Mouse (Mus musculus): ENCODE measurements at regions not wholly inside any gene's neighbourhood (a gene's known extent, or its start where the extent isn't known, plus 50 kb on each side); places are given as distances from the start of the nearest gene placed in this dataset.

DNA sequence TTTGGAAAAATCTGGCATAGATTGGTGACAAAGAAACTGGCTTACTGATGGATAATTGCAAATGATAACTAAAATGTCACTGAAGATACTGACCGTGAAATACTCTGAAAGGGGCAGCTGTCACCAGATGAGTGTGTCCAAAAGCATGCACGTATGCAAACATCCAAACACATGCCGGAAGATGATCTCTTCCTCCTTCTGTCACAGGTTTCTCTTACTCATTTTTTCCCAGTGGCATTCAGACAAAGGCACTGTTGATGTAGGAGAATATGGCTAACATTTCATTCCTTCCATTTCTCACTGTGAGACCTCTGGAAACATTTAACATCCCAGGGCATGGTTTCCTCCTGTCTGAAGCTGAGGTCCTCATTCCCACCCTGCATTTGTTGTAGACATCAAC lies 190.4 kb upstream of the Cpeb2 start:
- Histone ChIP-seq H3K36me3 (ENCODE audit: insufficient read depth, low read length) (no peaks in the 10 kb centered on the region), H3K4me1 (ENCODE audit: insufficient read depth, low read length) (no peaks in the 10 kb centered on the region), H3K9ac (replicated peaks; ENCODE audit: low read length) (no peak overlapping the region), H3K27ac (ENCODE audit: low read length) (no peak overlapping the region), H3K4me2 (replicated peaks; ENCODE audit: low read depth, low read length) (no peak overlapping the region), H3K4me3 (ENCODE audit: low read length) (no peak overlapping the region), H3K9me3 (ENCODE audit: low read length) (no peaks in the 10 kb centered on the region), H3K27me3 (ENCODE audit: insufficient read depth, low read length) (no peaks in the 10 kb centered on the region)
- WGBS: 85% methylated on average over 3 of the region's 3 CpGs
- ATAC-seq (ENCODE audit: low FRiP score, low TSS enrichment): no peak

DNA sequence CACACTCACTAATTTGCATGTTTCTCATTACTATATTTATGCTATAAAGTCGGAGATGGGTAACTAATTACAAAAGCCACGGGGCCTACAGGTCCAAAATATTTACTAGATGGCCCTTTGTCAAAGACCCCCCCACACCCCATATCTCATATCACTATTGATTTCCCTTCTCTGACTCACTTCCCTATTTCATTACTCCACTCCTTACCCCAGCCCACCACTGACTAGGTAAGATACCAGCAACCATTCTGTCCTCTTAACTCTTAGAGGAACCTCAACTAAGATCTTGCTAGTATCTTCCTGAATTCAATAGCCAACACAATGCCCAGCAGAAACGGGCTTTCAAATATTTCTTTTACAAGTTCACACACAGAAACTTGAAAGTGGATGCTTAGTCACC lies 187.1 kb upstream of the Cpeb2 start:
- no peak for ATAC-seq (ENCODE audit: low FRiP score, low TSS enrichment)
- WGBS: 86% methylated on average over 3 of the region's 3 CpGs
- Histone ChIP-seq H3K27me3 (ENCODE audit: insufficient read depth, low read length) (no peaks in the 10 kb centered on the region), H3K4me1 (ENCODE audit: insufficient read depth, low read length) (no peaks in the 10 kb centered on the region), H3K9me3 (ENCODE audit: low read length) (no peaks in the 10 kb centered on the region), H3K4me3 (ENCODE audit: low read length) (no peak overlapping the region), H3K36me3 (ENCODE audit: insufficient read depth, low read length) (no peaks in the 10 kb centered on the region), H3K4me2 (replicated peaks; ENCODE audit: low read depth, low read length) (no peak overlapping the region), H3K27ac (ENCODE audit: low read length) (no peak overlapping the region), H3K9ac (replicated peaks; ENCODE audit: low read length) (no peak overlapping the region)

DNA sequence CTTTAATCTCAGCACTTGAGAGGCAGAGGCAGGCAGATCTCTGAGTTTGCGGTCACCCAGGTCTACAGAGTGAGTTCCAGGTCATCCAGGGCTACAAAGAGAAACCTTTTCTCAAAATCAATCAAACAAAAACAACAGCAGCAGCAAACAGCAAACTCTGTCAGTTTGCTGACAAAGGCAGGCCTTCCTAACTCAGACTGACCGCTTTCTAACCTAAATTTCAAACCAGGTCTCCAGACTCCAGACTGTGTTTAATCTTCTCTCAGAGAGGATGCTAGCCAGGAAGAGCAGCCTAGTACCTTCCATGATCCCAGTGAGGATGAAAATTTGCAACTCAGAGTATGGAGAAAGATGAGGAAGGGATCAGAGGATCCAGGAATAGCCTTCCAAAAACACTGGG lies 185.7 kb upstream of the Cpeb2 start:
- no peak overlapping the region for H3K27ac ChIP-seq (ENCODE audit: low read length)
- no peaks in the 10 kb centered on the region for H3K4me1 ChIP-seq (ENCODE audit: insufficient read depth, low read length)
- no peaks in the 10 kb centered on the region for H3K36me3 ChIP-seq (ENCODE audit: insufficient read depth, low read length)
- H3K4me3 ChIP-seq (ENCODE audit: low read length): no peak overlapping the region
- H3K9ac ChIP-seq (replicated peaks; ENCODE audit: low read length): no peak overlapping the region
- ATAC-seq (ENCODE audit: low FRiP score, low TSS enrichment): no peak
- no peak overlapping the region for H3K4me2 ChIP-seq (replicated peaks; ENCODE audit: low read depth, low read length)
- H3K9me3 ChIP-seq (ENCODE audit: low read length): no peaks in the 10 kb centered on the region
- H3K27me3 ChIP-seq (ENCODE audit: insufficient read depth, low read length): no peaks in the 10 kb centered on the region
- 89% methylated on average over 2 of the region's 2 CpGs for WGBS

DNA sequence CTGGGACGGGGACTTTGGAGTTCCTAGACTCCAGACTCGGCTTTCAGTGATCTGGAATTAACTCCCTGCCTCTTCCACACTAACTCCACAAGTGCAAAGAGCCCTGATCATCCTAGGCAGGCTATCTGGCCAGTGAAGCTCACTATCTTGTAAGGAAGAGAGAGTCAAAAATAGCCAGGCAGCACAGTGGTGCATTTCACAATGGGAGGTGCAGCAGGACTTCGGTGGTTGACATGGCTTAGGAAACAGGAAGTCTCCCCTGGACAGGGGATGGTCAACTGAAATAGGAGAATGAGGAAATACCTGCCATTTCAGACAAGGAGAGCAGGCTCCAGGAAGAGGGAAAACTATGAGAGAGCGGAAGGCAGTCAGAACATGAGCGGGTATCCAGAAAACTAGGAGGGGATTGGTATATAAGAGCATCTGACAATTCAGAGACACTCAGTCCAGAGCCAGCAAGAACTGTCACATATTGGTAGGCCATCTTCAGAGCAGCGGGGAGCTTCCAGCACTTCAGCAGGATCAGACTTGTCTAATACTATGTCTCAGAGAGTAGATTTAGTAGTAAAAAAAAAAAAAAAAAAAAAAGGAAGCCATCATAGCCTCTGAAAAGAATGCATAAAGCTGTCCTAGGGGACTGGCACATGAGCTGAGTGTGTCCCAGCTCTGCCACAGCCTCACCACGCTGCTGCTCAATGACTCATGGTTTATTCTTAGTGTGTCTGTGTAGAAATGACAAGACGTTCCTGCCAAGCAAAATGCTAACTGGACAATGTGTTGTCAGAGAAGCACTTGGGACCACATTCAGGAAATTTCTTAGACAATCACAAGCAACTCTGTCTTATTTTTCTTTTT lies 184.5 kb upstream of the Cpeb2 start:
- no peak overlapping the region for H3K9ac ChIP-seq (replicated peaks; ENCODE audit: low read length)
- H3K4me1 ChIP-seq (ENCODE audit: insufficient read depth, low read length): no peaks in the 10 kb centered on the region
- no peak overlapping the region for H3K4me3 ChIP-seq (ENCODE audit: low read length)
- H3K36me3 ChIP-seq (ENCODE audit: insufficient read depth, low read length): no peaks in the 10 kb centered on the region
- H3K27me3 ChIP-seq (ENCODE audit: insufficient read depth, low read length): no peaks in the 10 kb centered on the region
- no peak for ATAC-seq (ENCODE audit: low FRiP score, low TSS enrichment)
- WGBS: 73% methylated on average over 8 of the region's 8 CpGs
- H3K27ac ChIP-seq (ENCODE audit: low read length): no peak overlapping the region
- no peak overlapping the region for H3K4me2 ChIP-seq (replicated peaks; ENCODE audit: low read depth, low read length)
- no peaks in the 10 kb centered on the region for H3K9me3 ChIP-seq (ENCODE audit: low read length)

- Histone ChIP-seq H3K27me3 (ENCODE audit: insufficient read depth, low read length) (no peaks in the 10 kb centered on the region), H3K4me3 (ENCODE audit: low read length) (no peak overlapping the region), H3K9me3 (ENCODE audit: low read length) (no peaks in the 10 kb centered on the region), H3K9ac (replicated peaks; ENCODE audit: low read length) (no peak overlapping the region), H3K27ac (ENCODE audit: low read length) (no peak overlapping the region), H3K4me2 (replicated peaks; ENCODE audit: low read depth, low read length) (no peak overlapping the region), H3K4me1 (ENCODE audit: insufficient read depth, low read length) (no peaks in the 10 kb centered on the region), H3K36me3 (ENCODE audit: insufficient read depth, low read length) (no peaks in the 10 kb centered on the region)
- WGBS: 41% methylated on average over 4 of the region's 4 CpGs
- ATAC-seq (ENCODE audit: low FRiP score, low TSS enrichment): no peak
Observed at GRCm38 (mm10) chr5:43049381-43050301, 183.3 kb upstream of the Cpeb2 start.

- 90% methylated on average over 7 of the region's 7 CpGs for WGBS
Observed at GRCm38 (mm10) chr5:43050961-43051517, 181.9 kb upstream of the Cpeb2 start.

DNA sequence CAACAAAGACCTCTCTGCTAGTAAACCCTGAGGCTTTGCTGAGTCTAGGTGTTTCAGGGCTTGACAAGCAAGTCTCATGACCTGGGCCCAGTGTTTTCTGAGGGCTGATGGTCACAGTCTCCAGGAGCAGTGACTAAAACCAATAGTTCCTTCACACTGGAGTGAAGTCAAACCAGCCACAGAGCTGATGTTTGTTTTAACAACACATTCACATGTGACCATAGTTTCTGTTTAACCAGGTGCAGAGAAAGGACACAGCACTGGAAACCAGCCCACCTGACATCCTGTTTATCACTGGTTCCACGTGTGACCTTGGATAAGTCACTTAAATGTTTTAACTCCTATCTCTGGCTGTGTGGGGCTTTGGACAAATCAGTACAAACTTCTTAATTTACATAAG lies 180.3 kb upstream of the Cpeb2 start:
- Histone ChIP-seq H3K36me3 (ENCODE audit: insufficient read depth, low read length) (no peaks in the 10 kb centered on the region), H3K27ac (ENCODE audit: low read length) (no peak overlapping the region), H3K4me2 (replicated peaks; ENCODE audit: low read depth, low read length) (no peak overlapping the region), H3K27me3 (ENCODE audit: insufficient read depth, low read length) (no peaks in the 10 kb centered on the region), H3K9ac (replicated peaks; ENCODE audit: low read length) (no peak overlapping the region), H3K4me1 (ENCODE audit: insufficient read depth, low read length) (no peaks in the 10 kb centered on the region), H3K4me3 (ENCODE audit: low read length) (no peak overlapping the region), H3K9me3 (ENCODE audit: low read length) (no peaks in the 10 kb centered on the region)
- no peak for ATAC-seq (ENCODE audit: low FRiP score, low TSS enrichment)
- WGBS: 54% methylated on average over 1 of the region's 1 CpGs

More at GRCm38 (mm10) chr5:43050961-43051517, 181.9 kb upstream of the Cpeb2 start:
- Histone ChIP-seq H3K9ac (replicated peaks; ENCODE audit: low read length) (no peak overlapping the region), H3K36me3 (ENCODE audit: insufficient read depth, low read length) (no peaks in the 10 kb centered on the region), H3K4me1 (ENCODE audit: insufficient read depth, low read length) (no peaks in the 10 kb centered on the region), H3K4me3 (ENCODE audit: low read length) (no peak overlapping the region), H3K4me2 (replicated peaks; ENCODE audit: low read depth, low read length) (no peak overlapping the region), H3K27ac (ENCODE audit: low read length) (no peak overlapping the region), H3K9me3 (ENCODE audit: low read length) (no peaks in the 10 kb centered on the region), H3K27me3 (ENCODE audit: insufficient read depth, low read length) (no peaks in the 10 kb centered on the region)
- ATAC-seq (ENCODE audit: low FRiP score, low TSS enrichment): no peak

DNA sequence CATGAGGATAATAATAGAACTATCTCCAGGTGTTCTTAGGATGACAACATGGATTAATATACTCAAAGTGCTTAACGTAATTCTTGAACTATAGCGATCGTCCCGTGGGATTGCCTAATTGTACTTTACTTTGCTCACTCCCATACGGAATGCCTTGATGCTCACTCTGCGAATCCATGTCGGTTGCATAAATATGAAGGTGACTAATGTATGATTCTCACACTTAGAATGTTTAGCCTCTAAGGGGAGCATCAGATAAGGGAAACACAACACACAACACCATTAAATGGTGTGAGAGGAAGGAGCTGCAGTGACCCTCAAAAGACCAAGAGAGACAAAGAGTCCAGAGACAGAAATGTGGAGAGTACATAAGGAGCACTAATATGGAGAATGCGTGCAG lies 178.4 kb upstream of the Cpeb2 start:
- H3K9me3 ChIP-seq (ENCODE audit: low read length): no peaks in the 10 kb centered on the region
- no peaks in the 10 kb centered on the region for H3K27me3 ChIP-seq (ENCODE audit: insufficient read depth, low read length)
- H3K4me2 ChIP-seq (replicated peaks; ENCODE audit: low read depth, low read length): no peak overlapping the region
- WGBS: 94% methylated on average over 8 of the region's 8 CpGs
- H3K9ac ChIP-seq (replicated peaks; ENCODE audit: low read length): no peak overlapping the region
- no peaks in the 10 kb centered on the region for H3K4me1 ChIP-seq (ENCODE audit: insufficient read depth, low read length)
- no peak for ATAC-seq (ENCODE audit: low FRiP score, low TSS enrichment)
- no peak overlapping the region for H3K27ac ChIP-seq (ENCODE audit: low read length)
- H3K4me3 ChIP-seq (ENCODE audit: low read length): no peak overlapping the region
- no peaks in the 10 kb centered on the region for H3K36me3 ChIP-seq (ENCODE audit: insufficient read depth, low read length)

DNA sequence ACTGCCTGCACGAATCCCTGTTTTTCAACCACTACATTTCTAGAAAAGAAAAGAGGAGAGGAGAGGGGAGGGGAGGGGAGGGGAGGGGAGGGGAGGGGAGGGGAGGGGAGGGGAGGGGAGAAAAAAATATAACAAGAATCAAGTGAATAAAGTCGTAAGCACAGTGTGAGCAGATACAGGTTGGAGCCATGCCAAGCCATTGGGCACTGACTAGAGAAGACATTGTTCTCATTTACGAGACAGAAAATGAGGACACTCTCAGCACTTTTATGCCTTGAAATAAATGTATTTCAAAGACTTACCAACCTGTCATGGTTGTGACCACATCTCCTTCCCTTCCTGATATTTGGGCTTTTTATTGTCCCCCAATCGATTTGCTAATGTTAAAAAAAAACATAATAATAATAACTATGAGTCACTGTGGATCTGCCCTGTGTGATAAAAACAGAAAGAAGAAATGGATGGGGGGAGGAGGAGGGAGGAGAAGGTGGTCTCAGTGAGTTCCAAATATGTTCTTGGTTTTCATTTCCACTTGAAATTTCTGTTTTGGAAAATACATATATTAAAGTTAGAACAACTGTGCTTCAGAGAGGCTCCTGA lies 177.8 kb upstream of the Cpeb2 start:
- no peak for ATAC-seq (ENCODE audit: low FRiP score, low TSS enrichment)
- H3K4me2 ChIP-seq (replicated peaks; ENCODE audit: low read depth, low read length): no peak overlapping the region
- H3K9me3 ChIP-seq (ENCODE audit: low read length): no peaks in the 10 kb centered on the region
- no peaks in the 10 kb centered on the region for H3K27me3 ChIP-seq (ENCODE audit: insufficient read depth, low read length)
- H3K4me1 ChIP-seq (ENCODE audit: insufficient read depth, low read length): no peaks in the 10 kb centered on the region
- no peak overlapping the region for H3K4me3 ChIP-seq (ENCODE audit: low read length)
- no peak overlapping the region for H3K9ac ChIP-seq (replicated peaks; ENCODE audit: low read length)
- H3K27ac ChIP-seq (ENCODE audit: low read length): no peak overlapping the region
- 60% methylated on average over 4 of the region's 4 CpGs for WGBS
- no peaks in the 10 kb centered on the region for H3K36me3 ChIP-seq (ENCODE audit: insufficient read depth, low read length)
